Comparison of ENCODE assay signal across 25 mouse cellular contexts in genomic region chr10:41996157-41996556, GRCm38 (mm10). TPM values are rescaled to one million over a fixed set of nuclear protein-coding genes. Genes with fewer than 3 reads are reported as not detected.
A peak's percentile ranks its signal among the peaks of the same experiment; 100 is the strongest.
DNase-seq lines count a peak whose midpoint lies in the region; ATAC-seq lines count a peak whose summit lies in the region.
"Had no signal": no experiment of that assay in that cellular context is flagged by ENCODE, and none has a peak within 500 bp of the region (broad histone marks: within the 10 kb centered on the region; RNA-seq: fewer than 3 reads in every experiment).

No protein-coding gene starts in this region.

- 44% methylated on average over 8 of the region's 8 CpGs for WGBS in heart, embryonic 12.5 days
- WGBS in midbrain, embryonic 11.5 days = 77% methylated on average over 8 of the region's 8 CpGs
- WGBS in midbrain, embryonic 15.5 days = 73% methylated on average over 8 of the region's 8 CpGs

- peak; percentile 43 to 58 for DNase-seq in adrenal gland, adult (ENCODE audit: inconsistent age in 2 of 2, low spot score in 1 of 2)
- no peak for DNase-seq in adrenal gland, postnatal 10 days
- DNase-seq in heart, adult 11 months = peak; percentile 85
- DNase-seq in midbrain, embryonic 11.5 days (ENCODE audit: low spot score, missing footprints) = peak; percentile 23
- DNase-seq in layer of hippocampus, postnatal 36 days = no peak
- DNase-seq: adrenal gland, postnatal 14 days; cerebellum, adult 9-11 months; heart, postnatal 10 days; kidney, postnatal 25 days; lung, postnatal 4 days; thymus, adult 18-20 months; thymus, postnatal 36 days had no signal

- no peak overlapping the region for H3K4me3 ChIP-seq in heart, embryonic 12.5 days
- no peak overlapping the region for H3K4me3 ChIP-seq in midbrain, embryonic 11.5 days (ENCODE audit: low read depth, low read length)
- no peak overlapping the region for H3K4me3 ChIP-seq in midbrain, embryonic 15.5 days
- H3K4me3 ChIP-seq: forebrain, embryonic 10.5 days; layer of hippocampus, adult 2 months; lung, embryonic 15.5 days; stomach, embryonic 15.5 days had no signal

- H3K9ac ChIP-seq in heart, embryonic 12.5 days = no peak overlapping the region
- no peak overlapping the region for H3K9ac ChIP-seq in midbrain, embryonic 11.5 days (ENCODE audit: low read length)
- no peak overlapping the region for H3K9ac ChIP-seq in midbrain, embryonic 15.5 days
- H3K9ac ChIP-seq: liver, embryonic 14.5 days; lung, embryonic 15.5 days; stomach, embryonic 15.5 days had no signal

- no peak overlapping the region for H3K4me2 ChIP-seq in heart, embryonic 12.5 days
- H3K4me2 ChIP-seq in midbrain, embryonic 11.5 days = no peak overlapping the region
- no peak overlapping the region for H3K4me2 ChIP-seq in midbrain, embryonic 15.5 days
- H3K4me2 ChIP-seq: lung, embryonic 15.5 days; stomach, embryonic 15.5 days had no signal

- no peak overlapping the region for H3K27ac ChIP-seq in heart, embryonic 12.5 days (ENCODE audit: poor library complexity, severe bottlenecking)
- no peak overlapping the region for H3K27ac ChIP-seq in midbrain, embryonic 11.5 days (ENCODE audit: low read depth, low read length)
- H3K27ac ChIP-seq in midbrain, embryonic 15.5 days = no peak overlapping the region
- H3K27ac ChIP-seq: forebrain, embryonic 10.5 days; layer of hippocampus, adult 2 months; liver, embryonic 14.5 days; lung, embryonic 15.5 days; stomach, embryonic 15.5 days had no signal

- H3K4me1 ChIP-seq in heart, embryonic 12.5 days (replicated peaks) = peaks cover 33% of the 10 kb centered on the region
- peaks cover 6% of the 10 kb centered on the region; the same call in 1 of the 2 replicates for H3K4me1 ChIP-seq in midbrain, embryonic 11.5 days (ENCODE audit: control insufficient read depth, insufficient read depth, low read length)
- H3K4me1 ChIP-seq in midbrain, embryonic 15.5 days = no peaks in the 10 kb centered on the region

- peaks cover 12% of the 10 kb centered on the region; the same call in 1 of the 2 replicates for H3K27me3 ChIP-seq in heart, embryonic 12.5 days (replicated peaks)
- no peaks in the 10 kb centered on the region for H3K27me3 ChIP-seq in midbrain, embryonic 11.5 days (ENCODE audit: control insufficient read depth, insufficient read depth, low read length)
- H3K27me3 ChIP-seq in midbrain, embryonic 15.5 days (replicated peaks) = no peaks in the 10 kb centered on the region
- H3K27me3 ChIP-seq: lung, embryonic 15.5 days; Patski; stomach, embryonic 15.5 days had no signal

- H3K9me3 ChIP-seq in heart, embryonic 12.5 days (replicated peaks) = no peaks in the 10 kb centered on the region
- no peaks in the 10 kb centered on the region for H3K9me3 ChIP-seq in midbrain, embryonic 11.5 days (ENCODE audit: control insufficient read depth, low read length)
- no peaks in the 10 kb centered on the region for H3K9me3 ChIP-seq in midbrain, embryonic 15.5 days
- H3K9me3 ChIP-seq: forebrain, embryonic 10.5 days; lung, embryonic 15.5 days; stomach, embryonic 15.5 days had no signal

- no peaks in the 10 kb centered on the region for H3K36me3 ChIP-seq in heart, embryonic 12.5 days
- no peaks in the 10 kb centered on the region for H3K36me3 ChIP-seq in midbrain, embryonic 11.5 days (ENCODE audit: control insufficient read depth, insufficient read depth, low read length)
- H3K36me3 ChIP-seq in midbrain, embryonic 15.5 days (replicated peaks) = no peaks in the 10 kb centered on the region
- H3K36me3 ChIP-seq: forebrain, embryonic 10.5 days; lung, embryonic 15.5 days; stomach, embryonic 15.5 days had no signal

- no peak for ATAC-seq in heart, embryonic 12.5 days (ENCODE audit: insufficient number of reproducible peaks, low FRiP score)
- ATAC-seq in midbrain, embryonic 11.5 days (ENCODE audit: low FRiP score) = no peak
- no peak for ATAC-seq in midbrain, embryonic 15.5 days (replicated peaks)
- ATAC-seq: activated CD4-positive, CD25-positive, alpha-beta regulatory T cell, adult 4 months; forebrain, embryonic 16.5 days; intestine, postnatal 0 days; midbrain, embryonic 16.5 days; Patski had no signal

RNA-seq across cellular contexts. Expression of gene Armc2, which starts 22.1 kb away (rescaled TPM):
- total RNA-seq in adrenal gland, postnatal 10 days (2021) = 1 to 10 TPM in 1 of 2 experiments, under 1 TPM in 1; 0.84 to 3.0 TPM
- 1.2 and 1.7 TPM in 2 replicates for polyA plus RNA-seq in heart, embryonic 12.5 days (2016; fragmentation: Nextera tagmentation; extraction: Ambion mirVana)
- polyA plus RNA-seq in midbrain, embryonic 11.5 days (2014; fragmentation: Nextera tagmentation; extraction: Ambion mirVana) = 2.4 and 3.8 TPM in 2 replicates
- 11.3 and 11.9 TPM in 2 replicates for polyA plus RNA-seq in midbrain, embryonic 15.5 days (2015; fragmentation: Nextera tagmentation; extraction: Ambion mirVana)
- total RNA-seq in layer of hippocampus, postnatal 36 days (2021) = 1 to 10 TPM; 9.4 to 9.5 TPM
- total RNA-seq: granulocyte monocyte progenitor cell, adult 5-6 weeks had no signal

Comparison
In these comparisons a context has a peak if more than half of its experiments do, and no peak if none do; other contexts are left out.
1. DNase-seq: peak in adrenal gland, adult (2 of 2), heart, adult 11 months (single experiment) and midbrain, embryonic 11.5 days (single experiment); none in adrenal gland, postnatal 10 days (single experiment) and layer of hippocampus, postnatal 36 days (0 of 2).